Mouse (Mus musculus) Patski (cell line): ENCODE results near the gene Llgl2. TPM values are rescaled to one million over a fixed set of nuclear protein-coding genes. Genes with fewer than 3 reads are reported as not detected.

Experiments
- ATAC-seq: fragments of 100-300 bp; one replicate; pipeline ENCODE4 v1.8.0; 2021
- CTCF ChIA-PET: fragments of 350-600 bp; sonication (Branson Sonifier 250); formaldehyde crosslinking; loops from one replicate; lab custom pipeline; 2022; ENCODE audit warnings: inconsistent platforms; lab: Charles Lee
- POLR2A ChIA-PET: fragments of 350-600 bp; sonication (Branson Sonifier 250); formaldehyde crosslinking; loops from one replicate; lab custom pipeline; 2022; ENCODE audit warnings: antibody characterized with exemption, inconsistent platforms; lab: Charles Lee
- DNase-seq: peaks from one replicate; pipeline ENCODE4 v3.0.0-alpha.2; 2011; ENCODE audit warnings: low read depth, low spot score
- H3K27me3 ChIP-seq: fragments of 371-371 bp; one replicate; pipeline ENCODE4 v1.5.1; 2021
- CTCF ChIP-seq: fragments of 100-300 bp; IDR thresholded peaks from one replicate; pipeline ENCODE4 v1.5.1; 2021
- in situ Hi-C: fragments of 300-500 bp; cut with MboI; formaldehyde crosslinking; loops from 3 replicates; pipeline ENCODE4 v1.11.1; 2018; ENCODE audit warnings: low pct_unique_long_range_greater_than_20kb, mixed read lengths
- polyA plus RNA-seq: library from polyadenylated mRNA; unstranded; gene quantifications from one replicate; pipeline ENCODE4 v1.2.3, GENCODE M21; 2021

The Llgl2 gene
- polyA plus RNA-seq, 1 experiment from 2014 or later, result 163 TPM

DNA sequence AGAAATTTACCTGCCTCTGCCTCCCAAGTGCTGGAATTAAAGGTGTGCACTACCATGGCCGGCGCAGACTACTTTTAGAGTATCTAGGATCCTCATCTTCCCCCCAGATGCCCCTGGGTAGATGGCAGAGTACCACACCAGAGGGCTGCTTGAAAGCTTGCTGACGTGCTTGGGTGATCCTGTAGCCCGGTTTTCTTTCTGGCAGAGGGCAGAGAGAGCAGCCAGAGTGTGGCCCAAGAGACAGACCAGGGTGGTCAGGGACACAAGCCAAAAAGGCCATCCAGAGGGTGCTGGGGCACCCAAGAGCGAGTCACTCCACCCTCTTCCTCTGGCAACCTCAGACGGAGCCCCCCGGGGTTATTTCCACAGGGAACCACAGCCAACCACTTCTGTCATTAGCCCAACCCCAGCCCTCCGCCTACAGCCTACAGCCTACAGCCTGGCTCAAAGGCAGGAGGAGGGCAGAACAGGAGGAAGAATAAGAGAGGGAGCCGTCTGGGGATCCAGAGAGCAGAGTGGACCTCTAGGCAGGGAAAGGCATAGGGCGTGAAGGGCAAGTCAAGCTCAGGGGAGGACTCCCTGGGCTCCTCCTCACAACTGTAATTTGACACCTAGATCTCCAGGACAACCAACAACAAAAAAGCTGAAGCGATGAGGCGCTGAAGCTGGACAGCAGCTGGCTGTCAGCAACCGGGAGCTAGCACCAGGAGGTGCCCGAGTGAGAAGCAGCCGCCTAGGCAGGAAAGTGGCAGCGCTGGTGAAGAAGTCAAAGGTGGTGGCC is 75.8 kb downstream of the Llgl2 start, which contains the start of gene Smim5:
Gene Smim5, plus strand, starts transcription at position 481 of the 781 bp plus-strand sequence.
- POLR2A ChIA-PET, result no interaction called here
- peak; percentile 82 for ATAC-seq
- no peaks in the 10 kb centered on the region for H3K27me3 ChIP-seq
- CTCF ChIA-PET, result interaction anchor here (2.1 to 2.7 kb wide), 3 partner anchors 12 to 18 kb away, joined by 8 to 19 read pairs (median 10); no protein-coding TSS in a partner anchor
- in situ Hi-C loops, result no loop called here
- no peak for TF ChIP-seq CTCF
- DNase-seq, result peak; percentile 89

DNA sequence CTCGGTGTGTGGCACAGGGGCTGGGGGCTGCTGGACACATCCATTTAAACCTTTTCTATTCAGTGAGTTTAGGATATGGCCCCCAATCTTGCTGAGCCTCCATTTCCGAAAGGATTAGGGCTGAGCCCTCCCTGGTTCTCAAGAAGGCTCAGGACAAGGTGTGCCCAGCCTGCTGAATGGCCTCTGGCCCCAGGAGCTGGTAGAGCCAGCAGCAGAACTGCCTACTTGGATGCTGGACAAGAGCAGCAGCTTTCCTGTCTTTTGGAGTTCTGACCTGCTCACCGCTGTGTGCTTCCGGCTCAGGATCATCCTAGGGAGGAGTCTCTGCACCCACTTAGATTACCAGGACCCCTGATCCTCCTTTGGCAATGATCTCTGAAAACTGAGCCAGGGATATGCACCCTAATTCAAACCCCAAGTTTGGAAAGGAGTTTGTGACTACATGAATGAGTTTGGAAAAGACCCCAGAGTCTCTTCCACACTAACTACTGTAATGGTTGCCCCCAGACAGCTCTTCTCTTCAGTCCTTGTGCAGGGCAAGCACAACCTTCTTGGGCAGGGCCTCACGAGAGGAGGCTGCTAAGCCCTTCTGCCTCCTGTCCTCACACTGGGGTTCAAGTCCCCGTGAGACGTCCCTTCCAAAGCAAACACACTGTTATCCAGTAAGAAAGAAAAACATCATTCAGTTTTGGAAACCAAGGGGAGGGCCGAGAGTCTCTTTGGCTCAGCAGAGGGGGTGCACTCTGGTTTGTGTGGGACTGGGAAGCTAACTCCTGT is 76.9 kb downstream of the Llgl2 start:
- H3K27me3 ChIP-seq, result no peaks in the 10 kb centered on the region
- CTCF ChIA-PET, result interaction anchor here (2.1 to 2.6 kb wide), 2 partner anchors 13 to 19 kb away, joined by 8 to 10 read pairs; no protein-coding TSS in a partner anchor
- DNase-seq (no peak), ATAC-seq (no peak)
- POLR2A ChIA-PET, result interaction anchor here (1.6 kb wide), 1 partner anchor 11 kb away, joined by 4 read pairs; the partner anchor contains the start of gene Smim6
- TF ChIP-seq CTCF, result no peak
- in situ Hi-C loops, result no loop called here

DNA sequence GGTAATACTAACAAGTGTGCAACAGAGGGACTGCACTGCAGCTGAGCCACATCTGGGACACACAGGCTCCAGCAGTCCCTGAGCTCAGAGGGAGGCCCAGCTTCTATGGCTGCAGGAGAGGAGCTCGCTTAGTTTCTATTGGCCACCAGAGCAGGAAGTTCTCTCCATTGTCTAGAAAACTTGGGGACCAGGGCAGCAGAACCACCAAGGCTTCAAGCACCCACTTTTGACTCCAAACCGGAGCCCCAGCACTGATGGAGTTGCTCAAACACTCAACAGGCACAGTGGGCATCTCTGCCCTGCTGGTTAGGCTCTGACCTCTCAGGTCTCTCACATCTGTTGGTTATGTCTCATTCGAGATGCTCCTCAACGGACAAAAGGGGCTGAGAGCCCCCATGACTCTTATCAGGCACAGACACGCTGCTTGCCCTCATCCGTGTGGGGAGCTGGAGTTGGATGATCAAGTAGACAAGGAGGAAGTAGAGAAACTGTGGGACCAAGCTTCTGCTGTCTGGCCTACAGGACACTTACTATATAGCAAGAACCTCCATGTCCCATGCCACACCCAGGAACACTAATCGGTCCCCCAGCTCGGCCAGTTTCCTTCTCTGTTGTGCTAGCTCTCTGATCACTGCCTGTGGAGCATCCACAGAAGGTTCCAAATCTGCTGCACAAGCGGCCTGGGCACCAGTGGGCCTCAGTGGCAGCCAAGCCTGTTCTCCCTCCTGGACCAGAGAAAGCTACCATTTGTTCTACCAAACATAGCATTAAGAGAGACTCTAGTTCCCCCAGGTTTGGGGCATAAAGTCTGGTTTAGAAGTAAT is 77.7 kb downstream of the Llgl2 start:
- DNase-seq (no peak), ATAC-seq (no peak)
- CTCF ChIA-PET, result no interaction called here
- POLR2A ChIA-PET, result interaction anchor here (0.5 to 1.6 kb wide), 2 partner anchors 10 to 11 kb away, joined by 3 to 4 read pairs; partner anchors contain the start of gene Smim6
- no peaks in the 10 kb centered on the region for H3K27me3 ChIP-seq
- in situ Hi-C loops, result no loop called here
- no peak for TF ChIP-seq CTCF

DNA sequence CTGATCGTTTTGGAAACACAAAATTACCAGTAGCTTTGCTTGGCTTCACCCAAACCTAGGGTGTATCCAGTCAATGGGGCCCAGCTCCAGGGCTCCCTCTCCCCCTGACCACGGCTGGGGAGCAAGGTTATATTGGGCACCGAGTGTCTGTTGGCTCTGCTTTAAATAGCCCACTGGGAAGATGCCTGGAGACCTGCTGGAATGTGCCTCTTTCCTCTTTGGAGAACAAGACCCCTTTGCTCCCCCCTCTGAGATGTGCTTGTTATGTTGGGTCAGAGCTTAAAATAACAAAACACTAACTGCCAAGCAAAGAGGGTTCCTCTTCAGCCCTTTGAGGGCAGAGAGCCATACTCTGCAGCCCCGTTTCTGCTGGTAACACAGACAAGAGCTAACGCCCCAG is 78.3 kb downstream of the Llgl2 start:
- no peak for DNase-seq
- POLR2A ChIA-PET, result interaction anchor here (1.5 to 1.6 kb wide), 2 partner anchors 9 to 15 kb away, joined by 3 to 4 read pairs; partner anchors contain the start of gene Smim6
- no peaks in the 10 kb centered on the region for H3K27me3 ChIP-seq
- TF ChIP-seq CTCF, result no peak
- no peak for ATAC-seq
- in situ Hi-C loops, result no loop called here
- CTCF ChIA-PET, result interaction anchor here (1.6 kb wide), 1 partner anchor 18 kb away, joined by 4 read pairs; no protein-coding TSS in a partner anchor

DNA sequence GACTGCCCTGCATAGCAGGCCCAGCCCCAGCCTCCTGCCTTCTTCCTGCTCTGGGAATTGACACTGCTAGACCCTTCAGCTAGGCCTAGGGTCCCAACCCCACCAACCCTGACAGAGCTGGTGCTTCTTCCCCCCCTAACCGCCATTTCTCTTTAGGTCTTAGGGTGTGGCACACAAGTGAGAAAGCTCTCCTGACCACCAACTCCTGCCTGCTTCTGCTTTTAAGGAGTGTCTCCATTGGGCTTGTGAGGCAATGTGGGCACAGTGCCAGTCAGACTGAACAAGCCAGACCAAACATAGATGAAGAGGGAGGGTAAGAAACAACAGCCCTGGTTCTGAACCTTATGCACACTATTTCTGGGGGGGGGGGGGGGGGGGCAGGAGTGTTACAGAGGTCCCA is 79.0 kb downstream of the Llgl2 start:
- POLR2A ChIA-PET, result interaction anchor here (1.5 kb wide), 1 partner anchor 15 kb away, joined by 3 read pairs; no protein-coding TSS in a partner anchor
- CTCF ChIA-PET, result interaction anchor here (1.6 kb wide), 1 partner anchor 17 kb away, joined by 4 read pairs; no protein-coding TSS in a partner anchor
- no peak for DNase-seq
- no peak for TF ChIP-seq CTCF
- no peaks in the 10 kb centered on the region for H3K27me3 ChIP-seq
- no peak for ATAC-seq
- in situ Hi-C loops, result no loop called here

DNA sequence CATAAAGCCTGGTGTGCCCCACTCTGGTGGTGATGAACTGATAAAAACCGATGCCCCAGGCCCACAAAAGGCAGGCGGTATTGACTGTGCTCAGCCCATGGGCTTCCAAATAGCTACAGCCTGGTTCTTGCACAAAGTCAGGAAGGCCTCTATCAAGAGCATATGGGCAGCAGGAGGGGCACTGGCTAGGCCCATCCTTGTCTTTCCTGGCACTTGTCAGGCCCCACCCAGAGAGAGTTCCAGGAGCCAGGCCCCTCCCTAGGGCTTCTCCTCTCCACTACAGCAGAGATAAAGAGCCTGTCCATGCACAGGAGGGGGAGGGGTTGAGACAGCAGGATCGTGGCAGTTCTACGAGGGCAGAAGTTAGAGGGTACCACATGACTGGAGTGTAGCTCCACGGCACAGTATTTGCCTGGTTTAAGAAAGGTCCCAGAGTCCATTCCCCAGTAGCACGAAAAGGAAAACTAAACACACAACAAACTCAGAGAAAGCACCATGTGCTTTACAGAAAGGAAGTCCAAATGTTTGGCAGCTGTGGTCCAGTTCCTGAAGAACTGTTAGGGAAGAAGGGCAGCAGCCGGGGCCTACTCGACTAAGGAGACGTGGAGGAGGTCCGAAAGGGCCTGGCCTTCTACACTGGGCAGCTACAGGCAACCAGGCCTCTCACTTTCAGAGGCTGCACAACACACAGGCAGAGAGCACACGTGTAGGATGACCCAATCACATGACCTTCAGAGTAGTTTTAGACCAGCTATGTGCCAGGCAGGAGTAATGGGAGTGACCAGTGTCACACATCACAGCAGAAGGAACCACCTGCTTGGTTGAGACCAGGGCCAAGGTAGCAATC is 79.8 kb downstream of the Llgl2 start:
- DNase-seq (no peak), ATAC-seq (no peak)
- no peaks in the 10 kb centered on the region for H3K27me3 ChIP-seq
- in situ Hi-C loops, result no loop called here
- no peak for TF ChIP-seq CTCF
- ChIA-PET POLR2A (interaction anchor here (1.5 kb wide), 1 partner anchor 16 kb away, joined by 3 read pairs; no protein-coding TSS in a partner anchor), CTCF (interaction anchor here (0.6 to 1.6 kb wide), 3 partner anchors 12 to 86 kb away, joined by 3 to 4 read pairs (median 4); no protein-coding TSS in a partner anchor)

DNA sequence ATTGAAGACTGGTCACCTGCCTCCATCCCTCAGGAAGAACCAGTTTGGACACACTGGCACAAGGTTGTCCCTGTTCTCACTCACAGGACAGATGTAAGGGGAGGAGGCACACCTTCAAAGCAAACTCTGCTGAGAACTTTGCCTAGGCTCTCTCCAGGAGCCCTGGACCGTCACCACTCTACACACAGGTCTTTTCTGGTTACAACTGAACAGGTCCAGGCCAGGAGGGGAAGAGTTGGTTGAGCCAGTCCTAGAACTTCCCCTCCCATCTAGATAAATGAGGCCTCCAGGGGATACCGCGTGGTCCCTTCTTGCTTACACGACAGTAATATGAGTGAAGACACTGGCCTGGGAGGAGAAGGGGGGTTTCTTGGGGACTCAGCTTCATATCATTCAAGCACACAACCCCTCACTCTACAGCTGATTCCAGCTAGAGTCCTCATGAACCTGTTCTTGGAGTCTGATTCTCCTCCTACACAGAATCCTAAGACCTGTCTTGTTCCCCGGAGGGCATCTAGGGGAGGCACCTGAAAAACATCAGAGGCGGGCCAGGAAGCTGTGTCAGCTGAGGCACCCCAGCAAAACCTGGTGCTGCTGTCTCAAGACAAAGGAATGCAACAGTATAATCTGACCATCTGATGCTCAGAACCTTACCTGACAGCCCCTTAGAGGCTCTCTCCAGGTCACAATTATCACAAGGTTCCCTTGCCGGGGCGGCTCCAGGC is 80.5 kb downstream of the Llgl2 start:
- ATAC-seq (no peak), DNase-seq (no peak)
- in situ Hi-C loops, result no loop called here
- no peaks in the 10 kb centered on the region for H3K27me3 ChIP-seq
- TF ChIP-seq CTCF, result no peak
- ChIA-PET CTCF (interaction anchor here (0.6 to 1.2 kb wide), 2 partner anchors 11 to 87 kb away, joined by 3 to 4 read pairs; no protein-coding TSS in a partner anchor), POLR2A (no interaction called here)

Other genes with a start within 250 kb of the Llgl2 start
- 69.9 TPM for gene Mrps7, start 220.1 kb upstream of the Llgl2 start, polyA plus RNA-seq
- gene Gga3, start 220.0 kb upstream of the Llgl2 start, polyA plus RNA-seq, result 31.0 TPM
- gene Mif4gd, start 211.1 kb upstream of the Llgl2 start, polyA plus RNA-seq, result 47.4 TPM
- gene Slc25a19, start 195.8 kb upstream of the Llgl2 start, polyA plus RNA-seq, result 48.1 TPM
- gene Grb2, start 115.5 kb upstream of the Llgl2 start, polyA plus RNA-seq, result 99.5 TPM
- 44.3 TPM for gene Tmem94, start 58.6 kb upstream of the Llgl2 start, polyA plus RNA-seq
- 29.7 TPM for gene Caskin2, start 10.4 kb upstream of the Llgl2 start, polyA plus RNA-seq
- 52.3 TPM for gene Tsen54, start 9.3 kb upstream of the Llgl2 start, polyA plus RNA-seq
- gene Myo15b, start 34.4 kb downstream of the Llgl2 start, polyA plus RNA-seq, result 1.4 TPM
- gene Smim5, start 75.9 kb downstream of the Llgl2 start, polyA plus RNA-seq, result 1.6 TPM
- gene Smim6, start 88.0 kb downstream of the Llgl2 start, polyA plus RNA-seq, result 0.53 TPM
- 46.3 TPM for gene Sap30bp, start 109.2 kb downstream of the Llgl2 start, polyA plus RNA-seq
- 20.9 TPM for gene Recql5, start 109.4 kb downstream of the Llgl2 start, polyA plus RNA-seq
- 0.06 TPM for gene Itgb4, start 150.7 kb downstream of the Llgl2 start, polyA plus RNA-seq
- gene Galk1, start 188.7 kb downstream of the Llgl2 start, polyA plus RNA-seq, result 100 TPM
- 1,066 TPM for gene H3f3b, start 203.9 kb downstream of the Llgl2 start, polyA plus RNA-seq
- gene Unk, start 206.3 kb downstream of the Llgl2 start, polyA plus RNA-seq, result 24.9 TPM